Mouse (Mus musculus) spleen, adult 18-20 months (tissue): ENCODE measurements around the gene Dpep2nb.
"Not testable (repeated sequence)": the region's sequence is repeated elsewhere in the genome, so short reads cannot be mapped to it uniquely, and the experiment has no call there.

ENCODE experiments used
- DNase-seq, 2 experiments: peaks; one replicate each; pipeline ENCODE4 v3.0.0; 2022; ENCODE audit warnings: mixed read lengths in 2 of 2

The Dpep2nb gene

DNA sequence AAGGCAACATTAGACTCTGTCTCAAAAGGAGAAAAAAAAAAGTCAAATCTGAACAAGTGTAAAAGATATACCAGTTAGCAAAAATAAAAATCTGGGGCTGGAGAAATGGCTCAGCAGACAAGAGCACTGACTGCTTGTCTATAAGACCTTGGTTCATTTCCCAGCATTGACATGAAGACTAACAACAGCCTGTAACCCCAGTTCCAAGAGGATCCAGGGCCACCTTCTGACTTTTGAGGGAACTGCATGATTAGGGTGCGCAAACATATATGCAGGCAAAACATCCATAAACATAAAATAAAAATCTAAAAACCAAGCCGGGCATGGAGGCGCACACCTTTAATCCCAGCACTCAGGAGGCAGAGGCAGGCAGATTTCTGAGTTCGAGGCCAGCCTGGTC, 638 bp upstream of the Dpep2nb start:
- no peak for DNase-seq

DNA sequence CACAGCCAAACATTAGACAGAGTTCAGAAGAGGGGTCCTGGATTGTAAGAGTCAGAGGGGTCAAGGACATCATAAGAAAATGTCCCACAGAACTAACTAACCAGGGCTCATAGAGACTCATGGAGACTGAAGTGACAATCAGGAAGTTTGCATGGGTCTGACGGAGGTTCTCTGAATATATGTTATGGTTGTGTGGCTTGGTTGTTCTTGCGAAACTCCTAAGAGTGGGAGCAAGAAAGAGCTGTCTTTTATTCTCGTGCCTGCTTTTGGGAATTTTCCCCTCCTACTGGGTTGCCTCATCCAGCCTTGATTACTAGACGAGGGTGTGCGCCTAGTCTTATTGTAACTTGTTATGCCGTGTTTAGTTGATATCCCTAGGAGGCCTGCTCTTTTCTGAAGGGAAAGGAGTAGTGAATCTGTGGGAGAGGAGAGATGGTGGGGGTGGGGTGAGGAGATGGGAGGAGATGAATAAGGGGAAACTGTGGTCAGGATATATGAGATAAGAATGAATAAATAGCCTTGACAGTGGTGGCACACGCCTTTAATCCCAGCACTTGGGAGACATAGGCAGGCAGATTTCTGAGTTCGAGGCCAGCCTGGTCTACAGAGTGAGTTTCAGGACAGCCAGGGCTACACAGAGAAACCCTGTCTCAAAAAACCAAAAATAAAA, 1.1 kb downstream of the Dpep2nb start:
- DNase-seq, result no peak

DNA sequence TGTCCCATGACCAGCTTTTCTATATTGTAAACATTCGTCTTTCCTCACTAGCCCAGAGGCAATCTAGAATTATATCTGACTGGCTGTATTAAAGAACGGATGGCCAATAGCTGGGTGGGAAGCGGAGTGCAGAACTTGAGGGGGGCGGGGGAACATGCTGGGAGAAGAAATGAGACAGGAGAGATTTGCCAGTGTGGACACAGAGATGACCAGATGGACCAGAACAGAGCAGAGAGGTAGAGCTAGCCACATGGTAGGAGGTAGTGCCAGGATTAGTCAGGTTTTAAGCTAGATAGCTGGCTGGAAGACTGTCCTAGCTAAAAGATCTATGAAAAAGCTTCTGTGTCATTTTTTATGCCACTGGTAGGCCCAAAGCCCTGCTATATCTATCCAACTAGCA, 3.9 kb downstream of the Dpep2nb start:
- no peak for DNase-seq

DNA sequence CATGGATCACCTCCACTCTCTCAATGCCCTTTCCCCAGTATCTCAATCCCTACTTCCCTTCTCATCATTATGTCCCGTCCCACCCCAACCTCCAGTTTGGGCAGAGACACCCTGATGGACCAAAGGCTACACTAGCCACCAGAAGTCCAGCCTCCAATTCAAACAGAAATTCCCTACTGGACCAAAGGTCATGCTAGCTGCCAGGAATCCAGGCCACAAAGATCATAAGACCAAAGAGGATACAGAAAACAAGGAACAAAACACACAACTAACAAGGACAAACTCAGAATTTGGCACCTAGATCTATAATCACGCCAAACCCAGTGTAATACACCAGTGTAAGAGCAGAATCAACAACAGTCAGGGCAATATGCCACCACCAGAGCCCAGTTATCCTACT, 6.8 kb downstream of the Dpep2nb start:
- DNase-seq, result no peak

DNA sequence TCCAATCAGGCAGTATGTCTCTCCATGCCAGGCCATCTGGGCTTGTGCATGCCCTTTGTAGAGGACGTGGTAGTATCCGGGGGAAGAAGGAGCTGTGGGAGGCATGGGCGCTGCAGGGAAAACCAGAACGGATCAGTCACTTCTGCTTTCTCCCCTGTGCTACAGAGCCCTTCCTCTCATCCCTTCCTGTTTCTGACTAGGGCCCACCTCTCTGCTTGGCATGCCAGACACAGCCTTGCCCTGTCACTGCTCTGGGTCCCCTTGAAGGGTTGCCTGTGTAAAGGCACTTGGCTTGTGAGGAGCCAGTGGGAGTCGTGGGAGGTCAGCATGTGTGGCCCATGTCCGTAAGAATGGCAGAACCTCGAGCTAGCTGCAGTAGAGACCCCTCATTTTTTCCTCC, 9.4 kb downstream of the Dpep2nb start:
- peak in 1 of 2 experiments; percentile 26 for DNase-seq

DNA sequence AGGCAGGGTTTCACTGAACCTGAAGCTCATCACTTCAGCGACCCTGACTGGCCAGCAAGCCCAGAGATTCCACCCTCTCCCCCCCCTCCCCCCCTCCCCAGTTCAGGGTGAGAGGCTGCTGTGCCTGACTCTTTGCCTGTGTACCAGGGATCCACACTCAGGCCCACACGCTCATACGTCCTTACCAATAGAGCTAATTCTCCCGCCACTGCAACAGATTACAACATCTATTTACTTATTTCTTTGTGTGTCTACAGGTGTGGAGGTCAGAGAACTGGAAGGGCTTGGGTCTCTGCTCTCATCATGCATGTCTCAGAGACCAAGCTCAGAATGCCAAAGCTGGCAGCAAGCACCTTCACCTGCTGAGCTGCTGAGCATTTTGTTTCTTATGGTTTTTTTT, 12.5 kb downstream of the Dpep2nb start:
- no peak for DNase-seq

DNA sequence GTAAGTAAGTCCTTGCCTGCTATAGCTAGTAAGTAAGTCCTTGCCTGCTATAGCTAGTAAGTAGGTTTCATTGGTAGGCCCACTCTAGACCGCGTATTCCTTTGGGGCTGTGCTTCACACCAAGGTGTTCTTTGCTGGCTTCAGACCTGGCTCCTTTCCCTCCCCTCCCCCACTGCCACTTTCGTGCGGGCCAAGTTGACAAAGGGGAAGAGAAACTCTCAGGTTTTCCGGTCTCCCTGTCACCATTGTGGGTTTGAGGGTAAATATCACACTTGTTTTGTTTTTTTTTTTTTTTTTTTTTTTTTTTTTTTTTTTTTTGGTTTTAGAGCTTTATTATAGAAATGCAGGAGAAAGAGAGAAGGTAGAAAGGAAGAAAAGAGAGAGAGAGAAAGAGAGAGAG, 13.3 kb downstream of the Dpep2nb start:
- peak; percentile 77 to 80 for DNase-seq

DNA sequence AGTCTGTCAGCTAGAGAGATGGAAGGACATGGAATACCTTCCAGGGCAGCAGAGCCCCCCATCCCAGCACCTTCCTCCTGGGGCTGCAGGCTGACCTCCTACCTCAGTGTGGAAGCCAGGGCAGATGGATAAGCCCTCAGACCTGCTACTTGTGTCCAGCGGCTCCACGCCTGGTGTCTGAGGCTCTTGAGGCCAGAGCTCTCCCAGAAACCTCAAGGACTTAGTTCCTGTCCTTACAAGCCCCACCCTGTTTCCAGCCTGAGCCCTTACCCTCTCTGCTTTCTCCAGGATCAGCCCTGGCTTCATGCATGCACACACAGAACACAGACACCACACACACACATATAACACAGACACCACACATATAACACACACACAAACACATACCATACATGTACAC, 14.2 kb downstream of the Dpep2nb start:
- no peak for DNase-seq

DNA sequence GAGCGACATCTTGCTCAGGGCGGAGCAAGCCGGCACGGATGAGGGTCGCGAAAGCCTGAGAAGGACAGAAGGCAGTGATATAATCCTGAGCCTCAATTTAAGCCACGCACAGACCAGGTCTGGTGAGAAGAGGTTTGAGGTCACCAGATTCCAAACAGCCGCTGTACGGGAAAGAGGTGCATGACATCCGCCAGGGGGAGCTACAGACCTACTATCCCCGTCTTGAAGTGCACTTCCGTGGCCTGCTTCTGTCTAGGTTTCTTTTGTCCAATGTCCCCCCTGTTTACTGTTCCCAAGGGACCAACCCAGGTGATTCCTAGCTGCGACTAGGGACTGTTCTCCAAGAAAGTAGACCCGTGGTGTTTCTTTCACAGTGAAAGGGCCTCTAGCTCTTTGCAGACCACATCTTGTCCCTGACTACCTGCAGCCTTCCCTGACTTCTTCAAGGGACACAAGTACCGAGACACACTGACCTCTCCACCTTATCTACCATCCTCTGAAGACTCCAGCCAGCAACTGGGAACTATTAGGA, 14.9 kb downstream of the Dpep2nb start, which contains the start of gene Dus2:
TSS of gene Dus2 (plus strand) at position 482 of the 532 bp plus-strand sequence.
- peak; percentile 60 to 86 for DNase-seq

DNA sequence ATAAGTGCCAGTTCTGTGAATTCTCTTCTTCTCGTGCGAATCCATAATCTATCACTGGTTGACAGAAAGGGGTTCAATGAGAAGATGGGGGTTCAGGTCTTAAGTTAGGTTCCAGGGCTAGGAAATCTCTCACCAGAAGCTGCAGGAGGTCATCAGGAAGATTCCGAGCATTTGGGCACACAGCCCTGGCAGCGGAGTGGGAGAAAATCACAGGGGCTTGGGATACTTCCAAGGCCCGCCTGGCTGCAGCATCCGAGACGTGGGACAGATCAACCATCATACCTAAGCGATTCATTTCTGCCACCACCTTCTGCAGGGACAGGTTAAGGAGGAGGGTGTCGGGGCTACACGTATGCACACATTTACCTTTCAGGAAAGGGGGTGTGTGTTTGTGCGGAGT, 17.2 kb downstream of the Dpep2nb start:
- DNase-seq, result no peak

DNA sequence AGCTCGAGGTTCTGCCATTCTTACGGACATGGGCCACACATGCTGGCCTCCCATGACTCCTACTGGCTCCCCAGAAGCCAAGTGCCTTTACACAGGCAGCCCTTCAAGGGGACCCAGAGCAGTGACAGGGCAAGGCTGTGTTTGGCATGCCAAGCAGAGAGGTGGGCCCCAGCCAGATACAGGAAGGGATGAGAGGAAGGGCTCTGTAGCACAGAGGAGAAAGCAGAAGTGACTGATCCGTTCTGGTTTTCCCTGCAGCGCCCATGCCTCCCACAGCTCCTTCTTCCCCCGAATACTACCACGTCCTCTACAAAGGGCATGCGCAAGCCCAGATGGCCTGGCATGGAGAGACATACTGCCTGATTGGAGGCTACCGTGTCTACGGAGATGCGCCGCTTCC, 22.4 kb downstream of the Dpep2nb start:
- not testable (repeated sequence) for DNase-seq

DNA sequence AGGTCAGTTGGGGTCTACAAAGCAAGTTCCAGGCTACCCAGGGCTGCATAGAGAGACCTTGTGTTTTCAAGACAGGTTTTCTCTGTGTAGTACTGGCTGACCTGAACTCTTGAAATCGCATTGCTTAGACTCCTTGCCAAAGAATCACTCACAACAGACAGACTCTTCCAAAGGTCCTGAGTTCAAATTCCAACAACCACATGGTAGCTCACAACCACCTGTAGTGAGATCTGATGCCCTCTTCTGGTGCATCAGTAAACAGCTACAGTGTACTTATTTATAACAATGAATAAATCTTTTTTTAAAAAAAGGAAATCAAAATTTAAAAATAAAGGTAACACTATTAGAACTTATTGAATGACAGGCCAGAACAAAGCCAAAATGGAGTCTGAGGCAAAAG, 24.6 kb downstream of the Dpep2nb start:
- DNase-seq, result no peak

DNA sequence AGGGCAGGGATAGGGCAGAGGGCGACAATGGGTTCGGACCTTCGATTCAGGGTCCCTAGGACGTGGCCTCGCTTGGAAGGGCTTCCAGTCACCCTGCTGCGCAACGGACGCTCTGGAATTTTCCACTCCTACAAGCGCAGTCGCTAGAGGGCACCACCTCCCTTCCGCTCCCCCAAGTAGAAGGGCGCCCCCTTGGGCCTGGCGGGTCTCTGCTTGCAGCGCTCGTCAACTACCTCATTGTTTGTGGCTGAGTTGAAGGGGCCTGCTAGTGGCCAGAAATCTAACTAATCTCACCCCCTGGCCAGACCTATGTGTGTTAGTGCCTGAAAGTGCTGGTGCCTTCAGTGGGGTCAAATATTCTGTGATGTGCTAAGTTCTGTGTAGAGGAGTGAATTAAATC, 26.4 kb downstream of the Dpep2nb start, which contains the start of gene Dpep3:
TSS of gene Dpep3 (minus strand) at position 105 of the 400 bp plus-strand sequence.
- DNase-seq, result no peak

DNA sequence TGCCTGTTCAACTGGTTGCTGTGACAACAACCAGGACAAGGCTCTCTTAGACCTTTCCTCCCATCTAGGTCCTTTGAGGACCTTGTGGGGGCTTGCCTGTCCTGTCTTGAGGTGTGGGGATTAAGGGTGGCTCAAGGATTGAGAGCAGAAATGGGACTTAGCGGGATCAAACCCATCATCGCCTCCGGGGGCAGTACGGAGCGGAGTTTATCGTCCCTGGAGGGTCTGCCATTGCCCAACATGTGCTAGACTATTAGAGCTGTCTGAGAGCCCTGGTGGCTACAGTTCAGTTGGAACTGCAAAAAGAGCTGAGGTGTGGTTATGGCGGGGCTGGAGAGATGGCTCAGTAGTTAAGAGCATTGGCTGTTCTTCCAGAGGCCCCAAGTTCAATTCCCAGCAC, 30.4 kb downstream of the Dpep2nb start:
- no peak for DNase-seq

DNA sequence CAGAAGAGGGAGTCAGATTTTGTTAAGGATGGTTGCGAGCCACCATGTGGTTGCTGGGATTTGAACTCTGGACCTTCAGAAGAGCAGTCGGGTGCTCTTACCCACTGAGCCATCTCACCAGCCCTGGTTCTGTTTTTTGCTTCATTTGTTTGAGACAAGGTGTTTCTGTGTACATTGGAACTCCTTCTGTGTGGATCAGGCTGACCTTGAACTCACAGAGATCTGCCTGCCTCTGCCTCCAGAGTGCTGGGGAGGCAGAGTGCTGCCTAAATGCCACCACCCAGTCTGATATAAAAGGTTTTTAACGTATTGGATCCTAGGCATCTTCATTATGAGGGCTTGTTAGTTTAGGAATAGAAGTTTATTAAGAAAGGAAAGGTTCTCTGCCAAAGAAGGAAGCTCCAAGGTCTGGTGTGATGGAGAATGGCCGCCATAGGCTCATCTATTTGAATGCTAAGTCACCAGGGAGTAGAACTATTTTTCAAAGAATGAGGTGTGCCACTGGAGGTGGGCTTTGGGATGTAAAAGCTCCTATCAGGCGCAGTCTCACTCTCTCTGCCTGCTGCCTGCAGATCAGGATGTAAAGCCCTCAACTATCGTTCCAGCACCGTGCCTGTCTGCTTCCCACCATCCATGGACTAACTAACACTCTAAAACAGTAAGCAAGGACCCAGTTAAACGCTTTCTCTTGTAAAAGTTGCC, 34.6 kb downstream of the Dpep2nb start:
- DNase-seq, result no peak

DNA sequence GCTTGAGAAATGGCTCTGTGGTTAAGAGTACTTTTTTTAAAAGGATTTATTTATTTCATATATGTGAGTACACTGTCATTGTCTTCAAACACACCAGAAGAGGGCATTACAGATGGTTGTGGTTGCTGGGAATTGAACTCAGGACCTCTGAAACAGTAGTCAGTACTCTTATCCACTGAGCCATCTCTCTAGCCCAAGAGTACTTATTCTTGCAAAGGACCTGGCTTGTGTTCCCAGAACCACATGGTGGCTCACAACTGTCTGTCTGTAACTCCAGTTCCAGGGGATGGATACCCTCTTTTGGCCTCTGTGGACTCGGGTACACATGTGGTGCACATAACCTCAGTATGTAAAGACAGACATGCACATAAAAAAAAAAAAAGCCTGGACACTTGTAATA, 36.4 kb downstream of the Dpep2nb start:
- DNase-seq, result no peak

DNA sequence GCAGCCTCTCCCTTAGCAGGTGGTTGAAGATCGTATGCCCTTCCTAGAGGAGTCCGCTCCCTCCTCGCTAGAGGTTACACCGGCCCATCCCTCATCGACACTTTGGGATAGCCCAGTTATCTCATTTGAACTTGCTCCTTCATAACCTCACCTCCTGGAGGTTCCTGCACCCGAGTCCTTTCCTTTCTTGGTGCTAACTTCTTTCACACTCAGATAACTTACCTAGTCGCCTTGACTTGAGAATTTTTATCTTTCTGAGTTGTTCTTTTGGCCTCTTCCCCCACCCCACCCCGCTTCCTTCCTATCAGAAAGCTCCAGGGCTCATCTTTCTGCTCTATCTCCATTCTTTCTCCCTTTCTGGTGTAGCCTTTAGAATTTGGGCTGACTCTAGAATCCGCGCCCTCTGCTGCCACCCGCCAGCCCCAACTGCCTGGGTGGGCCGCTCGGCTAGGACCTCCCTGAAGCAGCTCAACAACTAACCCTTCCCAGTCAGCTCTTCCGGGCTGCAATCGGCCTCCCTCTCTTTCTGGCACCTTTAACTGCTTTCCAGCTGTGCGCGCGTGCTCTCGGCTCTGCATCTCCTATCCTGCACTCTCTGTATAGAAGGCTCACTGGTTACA, 39.0 kb downstream of the Dpep2nb start:
- no peak for DNase-seq

DNA sequence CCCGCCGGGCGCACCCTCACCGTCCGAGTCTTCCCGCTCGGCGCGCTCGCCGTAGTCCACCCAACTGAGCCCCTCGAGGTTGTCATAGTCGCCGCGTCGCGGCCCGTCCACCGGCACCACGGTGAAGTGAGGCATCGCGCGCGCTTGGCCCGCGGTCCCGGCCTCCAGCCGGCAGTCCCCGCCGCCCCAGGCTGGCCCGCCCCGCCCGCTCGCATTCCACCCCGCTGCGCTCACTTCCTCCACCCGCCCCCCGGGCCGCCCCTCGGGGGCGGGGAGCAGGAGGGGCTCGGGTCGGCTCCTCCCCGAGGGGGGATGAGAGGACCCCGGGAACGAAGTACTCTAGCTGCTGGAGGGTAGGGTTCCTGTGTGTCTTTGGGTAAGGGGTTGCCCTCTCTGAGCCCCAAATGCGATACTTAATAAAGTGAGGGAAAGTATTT, 39.9 kb downstream of the Dpep2nb start, which contains the start of gene Slc12a4:
TSS of gene Slc12a4 (minus strand) at position 193 of the 437 bp plus-strand sequence.
- DNase-seq, result peak; percentile 69 to 78

DNA sequence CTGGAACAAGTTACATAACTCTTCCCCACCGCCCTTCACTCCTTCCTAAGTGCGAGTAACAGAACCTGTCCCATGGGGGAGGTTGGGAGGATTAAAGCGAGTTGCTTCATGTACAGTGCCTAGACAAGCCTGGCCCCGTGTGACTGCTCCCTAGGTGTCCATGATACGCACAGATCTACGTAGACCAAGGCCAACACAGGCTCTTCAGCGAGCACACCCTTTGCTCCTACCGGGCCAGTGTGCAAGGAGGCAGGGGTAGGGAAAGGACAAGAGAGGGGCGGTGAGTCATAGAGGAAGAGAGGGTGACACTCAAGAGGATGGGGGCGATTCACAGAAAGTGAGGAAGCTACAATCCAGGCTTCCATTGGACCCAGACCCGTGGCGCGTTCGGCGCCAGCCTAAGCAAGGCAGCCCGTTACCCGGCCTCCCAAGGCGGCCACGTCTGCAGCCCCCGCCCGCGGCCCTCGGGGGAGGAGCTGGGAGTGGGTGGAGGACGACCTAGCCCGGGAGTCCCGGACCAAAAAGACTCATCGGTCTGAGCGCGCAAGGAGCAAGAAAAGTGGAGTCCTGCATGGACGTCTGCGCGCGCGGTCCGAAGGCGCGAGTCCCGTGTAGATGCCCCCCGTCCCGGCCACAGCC, 40.4 kb downstream of the Dpep2nb start:
- DNase-seq, result peak; percentile 14 to 31

DNA sequence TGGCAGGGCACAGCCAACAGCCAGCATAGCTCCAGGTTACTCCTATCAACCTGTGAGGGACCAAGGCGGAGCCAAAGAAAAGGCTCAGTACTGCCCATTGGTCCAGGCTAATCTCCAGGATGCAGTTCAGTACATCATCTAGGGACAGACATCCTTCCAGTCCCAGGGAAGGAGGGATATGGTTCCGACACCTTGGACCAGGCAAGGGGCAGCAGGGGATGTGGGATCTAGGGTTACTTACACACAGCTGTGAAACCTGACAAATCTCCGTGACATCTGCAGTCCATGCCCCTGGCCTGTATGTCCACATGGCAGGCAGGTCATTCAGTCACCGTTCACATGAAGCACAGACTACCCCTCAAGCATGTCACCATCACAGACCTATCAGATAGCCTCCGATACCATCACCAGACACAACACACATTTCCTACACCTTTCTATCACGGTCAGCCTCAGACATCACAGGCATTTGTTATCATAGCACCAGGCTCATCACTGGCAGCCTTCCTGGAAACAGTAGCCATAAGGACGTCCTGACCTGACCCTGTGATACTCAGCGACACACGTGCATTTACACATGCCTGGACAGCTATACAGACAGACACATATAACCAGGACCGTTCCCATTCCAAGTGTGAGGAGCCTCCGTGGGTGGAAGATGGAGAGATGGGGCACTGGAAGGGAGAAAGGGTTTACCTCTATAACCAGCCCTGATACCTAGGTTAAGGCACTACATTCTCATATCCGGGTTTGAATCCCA, 41.1 kb downstream of the Dpep2nb start:
- DNase-seq, result no peak

DNA sequence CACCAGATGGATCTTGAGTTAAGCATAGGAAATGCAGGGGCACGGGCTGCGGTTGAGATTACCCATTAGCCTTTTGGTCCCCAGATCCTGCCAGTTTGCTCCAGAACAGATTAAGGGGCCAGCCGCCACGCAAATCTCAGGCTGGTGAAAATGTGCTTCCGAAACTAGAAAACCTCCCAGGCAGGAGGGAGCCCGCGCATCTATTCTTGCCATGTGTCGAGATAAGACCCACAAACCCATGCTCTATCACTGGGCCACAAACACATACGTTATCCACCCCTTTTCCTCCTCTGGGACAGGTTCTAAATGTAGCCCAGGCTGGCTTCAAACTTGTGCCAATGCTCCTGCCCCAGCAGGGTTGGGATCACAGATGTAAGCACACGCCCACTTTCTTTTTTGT, 44.2 kb downstream of the Dpep2nb start:
- no peak for DNase-seq

DNA sequence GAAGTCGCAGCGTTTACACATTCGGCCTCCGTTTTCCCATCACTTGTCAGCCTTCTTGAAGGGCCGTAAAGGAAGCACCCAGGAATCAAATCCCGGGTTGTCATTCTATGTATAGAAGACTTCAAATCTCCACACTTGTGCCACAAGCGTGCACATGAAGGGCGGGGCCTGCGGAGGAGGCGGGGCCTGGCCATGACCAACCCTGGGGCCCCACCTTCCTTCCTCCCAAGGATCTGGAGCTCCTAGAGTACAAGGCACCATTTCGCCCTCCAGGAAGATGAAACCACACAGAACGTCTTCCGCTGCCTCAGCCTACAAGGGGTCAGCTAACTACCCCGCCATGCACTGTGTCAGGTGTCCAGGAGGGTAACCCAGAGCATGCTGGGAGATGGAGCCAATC, 44.7 kb downstream of the Dpep2nb start:
- no peak for DNase-seq
